Mouse (Mus musculus): ENCODE results near the gene Agrp.

The Agrp gene

GRCm38 (mm10) chr8:105518436-105519313, 118.5 kb downstream of the Agrp start, which contains the start of gene Hsd11b2:
Hsd11b2 (plus strand) TSS chr8:105518755.
- peak; percentile 54 to 64 for DNase-seq (ENCODE audit: low spot score in 2 of 2)

- no peak for DNase-seq (ENCODE audit: low spot score in 2 of 2)
These were observed 119.8 kb downstream of the Agrp start for GRCm38 (mm10) chr8:105517346-105517745.
